Comparison of ENCODE assay signal across 11 mouse cellular contexts in genomic region chr7:144411967-144412906, GRCm38 (mm10). TPM values are rescaled to one million over a fixed set of nuclear protein-coding genes. Genes with fewer than 3 reads are reported as not detected.
A peak's percentile ranks its signal among the peaks of the same experiment; 100 is the strongest.
DNase-seq lines count a peak whose midpoint lies in the region; ATAC-seq lines count a peak whose summit lies in the region.
"Had no signal": no experiment of that assay in that cellular context is flagged by ENCODE, and none has a peak within 500 bp of the region (broad histone marks: within the 10 kb centered on the region; RNA-seq: fewer than 3 reads in every experiment).

No protein-coding gene starts in this region.

- H3K27me3 ChIP-seq in hindbrain, embryonic 16.5 days (replicated peaks; ENCODE audit: control insufficient read depth, insufficient read depth, low read length): no peaks in the 10 kb centered on the region
- no peaks in the 10 kb centered on the region for H3K27me3 ChIP-seq in neural tube, embryonic 15.5 days (replicated peaks)
- H3K27me3 ChIP-seq: kidney, embryonic 15.5 days had no signal

- H3K27ac ChIP-seq in hindbrain, embryonic 16.5 days (ENCODE audit: low read depth, low read length): peak overlapping the region; percentile 62
- 0 out of 2 replicates have a peak overlapping the region, but pooled peaks have one; percentile 10 for H3K27ac ChIP-seq in neural tube, embryonic 15.5 days (replicated peaks)
- H3K27ac ChIP-seq: kidney, embryonic 15.5 days; liver, embryonic 12.5 days had no signal

- peak; percentile 37; the same call in 1 of the 2 replicates for ATAC-seq in hindbrain, embryonic 16.5 days
- no peak for ATAC-seq in neural tube, embryonic 15.5 days (ENCODE audit: low FRiP score)
- ATAC-seq in frontal cortex, adult (ENCODE audit: low TSS enrichment): no peak
- ATAC-seq: liver, embryonic 12.5 days had no signal

- peak; percentile 24 to 49 for DNase-seq in cerebellum, postnatal 25 days
- DNase-seq in cerebellum, postnatal 4 days (ENCODE audit: low spot score in 2 of 2): no peak
- DNase-seq in retina, postnatal 1 day: peak; percentile 47
- no peak for DNase-seq in retina, embryonic 14.5 days (ENCODE audit: low spot score)
- no peak for DNase-seq in urinary bladder, postnatal 25 days (ENCODE audit: low spot score)
- DNase-seq: gastrocnemius, postnatal 14 days had no signal

- H3K36me3 ChIP-seq in hindbrain, embryonic 16.5 days (ENCODE audit: control insufficient read depth, insufficient read depth, low read length): peaks cover 2% of the 10 kb centered on the region; the same call in 1 of the 2 replicates
- peaks cover 29% of the 10 kb centered on the region for H3K36me3 ChIP-seq in neural tube, embryonic 15.5 days
- H3K36me3 ChIP-seq: kidney, embryonic 15.5 days had no signal

- H3K9me3 ChIP-seq in hindbrain, embryonic 16.5 days (ENCODE audit: control insufficient read depth, low read length): no peaks in the 10 kb centered on the region
- no peaks in the 10 kb centered on the region for H3K9me3 ChIP-seq in neural tube, embryonic 15.5 days (replicated peaks)
- H3K9me3 ChIP-seq: kidney, embryonic 15.5 days; liver, embryonic 12.5 days had no signal

- H3K4me3 ChIP-seq in hindbrain, embryonic 16.5 days (ENCODE audit: low read length): no peak overlapping the region
- no peak overlapping the region for H3K4me3 ChIP-seq in neural tube, embryonic 15.5 days (replicated peaks)
- H3K4me3 ChIP-seq: kidney, embryonic 15.5 days; liver, embryonic 12.5 days had no signal

- H3K9ac ChIP-seq in hindbrain, embryonic 16.5 days (ENCODE audit: low read depth, low read length): 0 out of 2 replicates have a peak overlapping the region, but pooled peaks have one; percentile 6
- no peak overlapping the region for H3K9ac ChIP-seq in neural tube, embryonic 15.5 days (replicated peaks)
- H3K9ac ChIP-seq: kidney, embryonic 15.5 days; liver, embryonic 12.5 days had no signal

- H3K4me1 ChIP-seq in hindbrain, embryonic 16.5 days (ENCODE audit: control insufficient read depth, insufficient read depth, low read depth, low read length): peaks cover 21% of the 10 kb centered on the region
- peaks cover 20% of the 10 kb centered on the region for H3K4me1 ChIP-seq in neural tube, embryonic 15.5 days
- H3K4me1 ChIP-seq: liver, embryonic 12.5 days had no signal

- no peak overlapping the region for H3K4me2 ChIP-seq in hindbrain, embryonic 16.5 days (ENCODE audit: low read length)
- H3K4me2 ChIP-seq in neural tube, embryonic 15.5 days: no peak overlapping the region
- H3K4me2 ChIP-seq: kidney, embryonic 15.5 days; liver, embryonic 12.5 days had no signal

- 35% methylated on average over 22 of the region's 22 CpGs for WGBS in hindbrain, embryonic 16.5 days
- WGBS in neural tube, embryonic 15.5 days: 31% methylated on average over 22 of the region's 22 CpGs

RNA-seq across cellular contexts. Expression of gene Cttn, which starts 58.6 kb away (rescaled TPM):
- 181 and 192 TPM in 2 replicates for polyA plus RNA-seq in hindbrain, embryonic 16.5 days (2015; fragmentation: Nextera tagmentation; extraction: Ambion mirVana)
- 144 and 151 TPM in 2 replicates for polyA plus RNA-seq in neural tube, embryonic 15.5 days (2015; fragmentation: Nextera tagmentation; extraction: Ambion mirVana)

Comparison
In these comparisons a context has a peak if more than half of its experiments do, and no peak if none do; other contexts are left out.
1. DNase-seq: peak in cerebellum, postnatal 25 days (2 of 2) and retina, postnatal 1 day (single experiment); none in cerebellum, postnatal 4 days (0 of 2), retina, embryonic 14.5 days (single experiment) and urinary bladder, postnatal 25 days (single experiment).